Mouse (Mus musculus) kidney, embryonic 14.5 days (tissue): ENCODE measurements around the gene Rtbdn. TPM values are rescaled to one million over a fixed set of nuclear protein-coding genes. Genes with fewer than 3 reads are reported as not detected.

Experiments
- ATAC-seq: fragments of 200-750 bp; cut with Nextera tagmentation; 2 replicates; pipeline ENCODE4 v1.8.0; 2017; ENCODE audit warnings: moderate number of reproducible peaks, mild to moderate bottlenecking, moderate TSS enrichment, moderate library complexity; ENCODE audit not compliant: low FRiP score, low TSS enrichment
- H3K27ac ChIP-seq: fragments of 300-500 bp; sonication (generic); 2 replicates; pipeline ENCODE4 v1.5.1; 2014; ENCODE audit warnings: low read depth, mild to moderate bottlenecking, low read length, moderate library complexity, mixed read lengths
- H3K27me3 ChIP-seq: fragments of 300-500 bp; sonication (generic); 2 replicates; pipeline ENCODE4 v1.6.1; 2014; ENCODE audit warnings: mild to moderate bottlenecking, low read length; ENCODE audit not compliant: control insufficient read depth, insufficient read depth
- H3K36me3 ChIP-seq: fragments of 300-500 bp; sonication (generic); 2 replicates; pipeline ENCODE4 v1.6.1; 2014; ENCODE audit warnings: low read length, mixed read lengths; ENCODE audit not compliant: control insufficient read depth, insufficient read depth
- H3K4me1 ChIP-seq: fragments of 300-500 bp; sonication (generic); 2 replicates; pipeline ENCODE4 v1.6.1; 2014; ENCODE audit warnings: low read length, mixed read lengths; ENCODE audit not compliant: control insufficient read depth, insufficient read depth
- H3K4me2 ChIP-seq: fragments of 300-500 bp; sonication (generic); replicated peaks from 2 replicates; pipeline ENCODE4 v1.6.1; 2014; ENCODE audit warnings: low read depth, mild to moderate bottlenecking, low read length
- H3K4me3 ChIP-seq: fragments of 300-500 bp; sonication (generic); 2 replicates; pipeline ENCODE4 v1.5.1; 2014; ENCODE audit warnings: mild to moderate bottlenecking, low read length
- H3K9ac ChIP-seq: fragments of 300-500 bp; sonication (generic); 2 replicates; pipeline ENCODE4 v1.6.1; 2014; ENCODE audit warnings: low read depth, mild to moderate bottlenecking, low read length, moderate library complexity
- H3K9me3 ChIP-seq: fragments of 300-500 bp; sonication (generic); 2 replicates; pipeline ENCODE4 v1.6.1; 2016; ENCODE audit warnings: low read length; ENCODE audit not compliant: control insufficient read depth
- WGBS: fragments of 180-500 bp; shearing (Covaris S2); extraction: QIAGEN DNeasy Blood & Tissue Kit; methylation state at CpG from one replicate; pipeline ENCODE4 v1.1.7; 2014; 5-methylcytosine and 5-hydroxymethylcytosine counted together
- polyA plus RNA-seq: library from polyadenylated mRNA; unstranded; fragments of >200 nt; fragmentation: Nextera tagmentation; extraction: Ambion mirVana; gene quantifications from 2 replicates; pipeline ENCODE4 v1.2.1, GENCODE M21; 2014

The Rtbdn gene
- polyA plus RNA-seq, 1 experiment from 2014 or later = not detected

GRCm38 (mm10) chr8:84943699-84944098, 3.1 kb upstream of the Rtbdn start:
- Histone ChIP-seq H3K4me1 (peaks cover 7% of the 10 kb centered on the region; the same call in 1 of the 2 replicates), H3K27ac (no peak overlapping the region), H3K4me3 (no peak overlapping the region), H3K9ac (no peak overlapping the region), H3K36me3 (no peaks in the 10 kb centered on the region), H3K27me3 (peaks cover 62% of the 10 kb centered on the region), H3K9me3 (no peaks in the 10 kb centered on the region; the same call in 1 of the 2 replicates), H3K4me2 (no peak overlapping the region)
- 24% methylated on average over 4 of the region's 4 CpGs for WGBS
- ATAC-seq = no peak

- WGBS = 2% methylated on average over 26 of the region's 26 CpGs
- Histone ChIP-seq H3K27me3 (peaks cover 62% of the 10 kb centered on the region), H3K4me1 (peaks cover 7% of the 10 kb centered on the region; the same call in 1 of the 2 replicates), H3K4me3 (peak overlapping the region; percentile 45; the same call in 1 of the 2 replicates), H3K9me3 (no peaks in the 10 kb centered on the region), H3K4me2 (no peak overlapping the region), H3K9ac (no peak overlapping the region), H3K36me3 (no peaks in the 10 kb centered on the region), H3K27ac (no peak overlapping the region)
- no peak for ATAC-seq
These were observed 2.2 kb upstream of the Rtbdn start for GRCm38 (mm10) chr8:84944478-84945160.

DNA sequence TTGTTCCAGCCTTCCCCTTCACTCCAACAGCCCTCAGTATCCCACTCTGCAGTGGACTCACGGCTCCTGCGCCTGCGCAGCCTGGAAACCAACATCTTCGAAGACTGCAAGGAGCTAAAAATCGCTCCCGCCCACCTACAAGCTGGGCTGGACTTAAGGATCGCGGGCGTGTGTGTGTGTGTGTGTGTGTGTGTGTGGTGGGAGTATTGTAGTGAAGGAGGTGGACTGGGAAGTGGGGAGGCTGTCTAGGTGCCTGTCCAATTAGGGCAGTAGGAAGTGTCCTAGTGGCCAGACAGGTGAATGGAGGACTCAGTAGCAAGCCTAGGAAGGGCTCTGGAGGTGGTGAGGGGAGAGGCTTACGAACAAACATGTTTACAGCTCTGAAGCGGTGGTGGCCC, 1.6 kb upstream of the Rtbdn start:
- Histone ChIP-seq H3K27ac (no peak overlapping the region), H3K4me3 (peak overlapping the region; percentile 45), H3K9me3 (no peaks in the 10 kb centered on the region), H3K9ac (no peak overlapping the region), H3K4me2 (no peak overlapping the region; the same call in 1 of the 2 replicates), H3K4me1 (peaks cover 7% of the 10 kb centered on the region; the same call in 1 of the 2 replicates), H3K36me3 (no peaks in the 10 kb centered on the region), H3K27me3 (peaks cover 68% of the 10 kb centered on the region)
- peak; percentile 10; the same call in 1 of the 2 replicates for ATAC-seq
- WGBS = 3% methylated on average over 11 of the region's 11 CpGs

DNA sequence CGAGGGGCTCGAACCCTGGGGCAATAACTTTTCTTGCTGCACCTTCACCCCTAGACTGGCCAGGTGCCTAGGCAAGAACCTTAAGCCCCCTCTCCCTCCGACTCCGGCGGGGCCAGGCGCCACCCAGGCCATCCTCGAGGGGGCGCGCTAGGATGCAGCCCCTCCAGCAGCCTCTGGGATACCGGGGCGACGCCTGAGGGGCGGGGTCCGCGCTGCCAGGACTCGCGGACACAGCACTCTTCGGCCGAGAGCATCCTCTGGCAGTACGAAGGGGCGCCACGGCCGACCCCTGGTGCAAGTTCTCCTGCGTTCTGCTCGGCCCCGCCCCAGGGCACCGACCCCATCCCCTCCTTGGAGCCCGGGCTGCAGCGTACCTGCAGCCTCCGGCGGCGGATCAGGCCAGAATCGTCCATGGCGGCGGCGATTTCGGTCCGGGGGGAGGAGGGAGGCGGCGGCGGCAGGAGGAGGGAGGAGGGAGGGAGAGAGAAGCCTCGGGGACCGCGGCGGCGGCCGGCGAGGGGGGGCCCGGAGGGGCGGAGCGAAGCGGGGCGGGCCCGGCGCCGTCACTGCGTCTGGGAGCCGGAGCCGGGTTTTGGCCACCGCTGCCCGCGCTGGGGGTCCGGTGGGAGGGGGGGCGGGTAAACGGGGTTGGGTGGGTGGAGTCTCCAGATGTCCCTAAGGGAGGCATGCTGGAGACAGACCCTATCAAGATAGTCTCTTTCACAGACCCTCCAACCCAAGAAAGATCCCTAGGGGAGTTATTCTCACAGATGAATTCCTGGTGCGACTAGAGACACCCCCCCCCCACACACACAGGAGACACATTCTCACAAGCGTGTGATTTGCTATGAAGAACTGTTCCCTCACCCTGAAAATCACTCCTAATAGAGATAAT, 911 bp upstream of the Rtbdn start:
- H3K4me3 ChIP-seq = peak overlapping the region; percentile 45
- H3K4me1 ChIP-seq = peaks cover 7% of the 10 kb centered on the region; the same call in 1 of the 2 replicates
- H3K4me2 ChIP-seq = peak overlapping the region; percentile 67
- WGBS = 1% methylated on average over 43 of the region's 67 CpGs
- peaks cover 71% of the 10 kb centered on the region for H3K27me3 ChIP-seq
- peak; percentile 33; the same call in 1 of the 2 replicates for ATAC-seq
- H3K9me3 ChIP-seq = no peaks in the 10 kb centered on the region
- no peaks in the 10 kb centered on the region for H3K36me3 ChIP-seq
- no peak overlapping the region for H3K27ac ChIP-seq
- 0 out of 2 replicates have a peak overlapping the region, but pooled peaks have one; percentile 34 for H3K9ac ChIP-seq

DNA sequence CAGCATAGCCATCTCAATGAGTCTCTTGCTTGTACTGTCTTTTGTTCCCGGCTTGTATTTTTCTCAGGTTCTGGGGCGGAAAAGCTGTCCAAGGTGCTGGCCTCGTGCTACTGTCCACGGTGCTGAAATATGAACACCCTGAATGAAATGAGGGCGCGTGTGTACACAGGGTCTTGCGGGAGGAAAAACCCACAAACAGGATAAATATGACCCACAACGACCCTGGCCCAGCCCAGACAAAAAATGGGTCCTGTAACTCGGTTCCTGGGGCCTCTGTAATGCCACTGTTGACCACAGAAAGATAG, 402 bp downstream of the Rtbdn start:
- Histone ChIP-seq H3K27ac (no peak overlapping the region), H3K9ac (no peak overlapping the region), H3K4me3 (no peak overlapping the region), H3K36me3 (no peaks in the 10 kb centered on the region), H3K4me2 (no peak overlapping the region), H3K4me1 (peaks cover 7% of the 10 kb centered on the region; the same call in 1 of the 2 replicates), H3K9me3 (no peaks in the 10 kb centered on the region), H3K27me3 (peaks cover 79% of the 10 kb centered on the region)
- no peak for ATAC-seq
- WGBS = 16% methylated on average over 9 of the region's 9 CpGs

DNA sequence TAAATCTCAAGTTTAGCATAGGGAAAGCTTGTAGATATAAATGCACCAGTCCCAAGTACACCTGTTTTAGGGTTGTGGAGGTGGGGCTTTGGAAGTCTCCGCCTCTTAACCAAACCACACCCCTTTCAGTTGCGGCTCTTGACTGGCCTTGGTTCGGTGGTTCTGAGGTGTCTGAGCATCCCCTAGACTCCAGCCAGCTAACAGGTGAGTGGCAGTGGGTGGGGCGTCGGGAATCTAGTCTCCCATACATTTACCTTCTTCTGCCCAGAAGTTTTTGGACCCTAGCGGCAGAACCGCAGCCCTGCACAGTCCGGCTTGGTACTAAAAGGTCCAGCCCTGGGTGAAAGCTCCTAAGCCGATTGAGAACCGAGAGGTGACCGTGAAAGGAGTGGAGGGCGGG, 3.0 kb downstream of the Rtbdn start:
- no peaks in the 10 kb centered on the region for H3K36me3 ChIP-seq
- ATAC-seq = no peak
- H3K9ac ChIP-seq = no peak overlapping the region
- peaks cover 7% of the 10 kb centered on the region; the same call in 1 of the 2 replicates for H3K4me1 ChIP-seq
- H3K27me3 ChIP-seq = peaks cover 68% of the 10 kb centered on the region
- no peak overlapping the region for H3K27ac ChIP-seq
- 20% methylated on average over 12 of the region's 12 CpGs for WGBS
- no peak overlapping the region for H3K4me2 ChIP-seq
- no peak overlapping the region for H3K4me3 ChIP-seq
- no peaks in the 10 kb centered on the region for H3K9me3 ChIP-seq

- WGBS = 8% methylated on average over 18 of the region's 18 CpGs
- Histone ChIP-seq H3K36me3 (peaks cover 3% of the 10 kb centered on the region; the same call in 1 of the 2 replicates), H3K4me1 (no peaks in the 10 kb centered on the region), H3K27me3 (peaks cover 41% of the 10 kb centered on the region), H3K4me3 (no peak overlapping the region), H3K9me3 (no peaks in the 10 kb centered on the region), H3K4me2 (no peak overlapping the region), H3K9ac (no peak overlapping the region), H3K27ac (no peak overlapping the region)
- ATAC-seq = no peak
These were observed 5.9 kb downstream of the Rtbdn start for GRCm38 (mm10) chr8:84952612-84953255.

DNA sequence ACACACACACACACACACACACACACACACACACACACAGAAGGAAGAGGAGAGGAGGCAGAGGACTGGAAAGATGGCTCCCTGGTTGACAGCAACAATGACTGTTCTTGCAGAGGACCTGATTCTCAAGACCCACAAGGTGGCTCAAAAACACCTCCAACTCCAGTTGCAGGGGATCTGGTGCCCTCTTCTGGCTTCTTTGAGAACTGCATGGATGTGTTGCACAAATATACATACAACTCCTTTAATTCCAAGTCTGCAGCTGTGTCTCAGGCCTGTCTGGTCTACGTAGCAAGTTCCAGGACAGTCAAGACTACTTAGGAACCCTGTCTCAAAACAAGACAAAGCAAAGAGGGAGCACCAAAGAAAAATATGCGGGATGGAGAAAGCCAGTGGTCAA, 10.0 kb downstream of the Rtbdn start:
- Histone ChIP-seq H3K9ac (no peak overlapping the region), H3K36me3 (peaks cover 18% of the 10 kb centered on the region), H3K4me3 (no peak overlapping the region), H3K9me3 (no peaks in the 10 kb centered on the region), H3K4me2 (no peak overlapping the region), H3K27me3 (peaks cover 14% of the 10 kb centered on the region), H3K27ac (no peak overlapping the region), H3K4me1 (no peaks in the 10 kb centered on the region)
- ATAC-seq = no peak
- WGBS = 51% methylated on average over 2 of the region's 2 CpGs
